Mouse (Mus musculus) limb, embryonic 14.5 days (tissue): ENCODE results near the gene Fam20a. TPM values are rescaled to one million over a fixed set of nuclear protein-coding genes. Genes with fewer than 3 reads are reported as not detected.

Experiments
- ATAC-seq: fragments of 200-750 bp; cut with Nextera tagmentation; 2 replicates; pipeline ENCODE4 v1.8.0; 2017; ENCODE audit warnings: low read depth, moderate number of reproducible peaks, moderate TSS enrichment; ENCODE audit not compliant: low FRiP score
- DNase-seq: peaks from one replicate; pipeline ENCODE4 v3.0.0-alpha.2; 2015; ENCODE audit warnings: low spot score
- H3K27ac ChIP-seq: fragments of 300-500 bp; sonication (generic); replicated peaks from 2 replicates; pipeline ENCODE4 v1.5.1; 2014; ENCODE audit warnings: low read depth, mild to moderate bottlenecking, low read length, moderate library complexity, mixed read lengths
- H3K27me3 ChIP-seq: fragments of 300-500 bp; sonication (generic); 2 replicates; pipeline ENCODE4 v1.6.1; 2014; ENCODE audit warnings: low read length, mixed read lengths; ENCODE audit not compliant: control insufficient read depth, insufficient read depth
- H3K36me3 ChIP-seq: fragments of 300-500 bp; sonication (generic); 2 replicates; pipeline ENCODE4 v1.6.1; 2014; ENCODE audit warnings: mild to moderate bottlenecking, low read length, moderate library complexity, mixed read lengths; ENCODE audit not compliant: control insufficient read depth, insufficient read depth
- H3K4me1 ChIP-seq: fragments of 300-500 bp; sonication (generic); 2 replicates; pipeline ENCODE4 v1.6.1; 2014; ENCODE audit warnings: antibody characterized with exemption, low read length, mixed read lengths; ENCODE audit not compliant: control insufficient read depth, insufficient read depth
- H3K4me2 ChIP-seq: fragments of 300-500 bp; sonication (generic); replicated peaks from 2 replicates; pipeline ENCODE4 v1.6.1; 2014; ENCODE audit warnings: low read depth, mild to moderate bottlenecking, low read length, moderate library complexity; ENCODE audit not compliant: severe bottlenecking
- H3K4me3 ChIP-seq: fragments of 300-500 bp; sonication (generic); replicated peaks from 2 replicates; pipeline ENCODE4 v1.5.1; 2014; ENCODE audit warnings: low read length
- H3K9ac ChIP-seq: fragments of 300-500 bp; sonication (generic); 2 replicates; pipeline ENCODE4 v1.6.1; 2014; ENCODE audit warnings: mild to moderate bottlenecking, low read depth, low read length, moderate library complexity; ENCODE audit not compliant: severe bottlenecking
- H3K9me3 ChIP-seq: fragments of 300-500 bp; sonication (generic); 2 replicates; pipeline ENCODE4 v1.6.1; 2016; ENCODE audit warnings: low read length; ENCODE audit not compliant: control insufficient read depth
- POLR2A ChIP-seq: fragments of 200-500 bp; IDR thresholded peaks from 2 replicates; pipeline ENCODE4 v1.8.0; 2012; ENCODE audit warnings: inconsistent platforms, mild to moderate bottlenecking, moderate library complexity, borderline replicate concordance; ENCODE audit not compliant: insufficient read depth, insufficient read length; ENCODE audit errors: extremely low read depth
- WGBS: fragments of 180-500 bp; shearing (Covaris S2); extraction: QIAGEN DNeasy Blood & Tissue Kit; methylation state at CpG from one replicate; pipeline ENCODE4 v1.1.7; 2014; 5-methylcytosine and 5-hydroxymethylcytosine counted together
- polyA plus RNA-seq, 2 experiments: library from polyadenylated mRNA; depleted of rRNA in 1 of 2; stranded (reverse) in 1 of 2; unstranded in 1 of 2; fragments of >200 nt; fragmentation: Nextera tagmentation in 1 of 2; extraction: Ambion mirVana in 1 of 2; gene quantifications; 2 replicates each; pipeline versions ENCODE4 v1.2.1 to v1.2.3; 2012 to 2014

The Fam20a gene
- polyA plus RNA-seq, 2 experiments, result 6.9 to 9.4 TPM

- DNase-seq (no peak), ATAC-seq (no peak)
- H3K9me3 ChIP-seq, result no peaks in the 10 kb centered on the region
- no peak overlapping the region for H3K4me2 ChIP-seq
- H3K9ac ChIP-seq, result no peak overlapping the region
- no peak overlapping the region for H3K4me3 ChIP-seq
- no peaks in the 10 kb centered on the region for H3K36me3 ChIP-seq
- H3K4me1 ChIP-seq, result no peaks in the 10 kb centered on the region
- 84% methylated on average over 4 of the region's 4 CpGs for WGBS
- TF ChIP-seq POLR2A, result no peak
- no peaks in the 10 kb centered on the region for H3K27me3 ChIP-seq
- H3K27ac ChIP-seq, result no peak overlapping the region
These were observed 25.6 kb downstream of the Fam20a start for GRCm38 (mm10) chr11:109696519-109696918.

- TF ChIP-seq POLR2A, result no peak
- Histone ChIP-seq H3K9ac (no peak overlapping the region), H3K4me3 (no peak overlapping the region), H3K4me2 (no peak overlapping the region), H3K9me3 (no peaks in the 10 kb centered on the region), H3K36me3 (no peaks in the 10 kb centered on the region), H3K27me3 (no peaks in the 10 kb centered on the region), H3K27ac (no peak overlapping the region), H3K4me1 (no peaks in the 10 kb centered on the region)
- DNase-seq, result no peak
- ATAC-seq, result no peak
- 20% methylated on average over 3 of the region's 3 CpGs for WGBS
These were observed 29.3 kb downstream of the Fam20a start for GRCm38 (mm10) chr11:109692737-109693136.

GRCm38 (mm10) chr11:109689539-109689938 is 32.5 kb downstream of the Fam20a start:
- WGBS, result 88% methylated on average over 4 of the region's 4 CpGs
- no peak overlapping the region for H3K27ac ChIP-seq
- H3K9me3 ChIP-seq, result no peaks in the 10 kb centered on the region
- H3K9ac ChIP-seq, result no peak overlapping the region
- TF ChIP-seq POLR2A, result no peak
- no peak overlapping the region for H3K4me3 ChIP-seq
- H3K4me1 ChIP-seq, result no peaks in the 10 kb centered on the region
- no peak for DNase-seq
- ATAC-seq, result no peak
- no peak overlapping the region for H3K4me2 ChIP-seq
- H3K27me3 ChIP-seq, result no peaks in the 10 kb centered on the region
- no peaks in the 10 kb centered on the region for H3K36me3 ChIP-seq

GRCm38 (mm10) chr11:109682221-109682620 is 39.9 kb downstream of the Fam20a start:
- DNase-seq (no peak), ATAC-seq (no peak)
- H3K9ac ChIP-seq, result no peak overlapping the region
- no peak overlapping the region for H3K4me2 ChIP-seq
- 92% methylated on average over 6 of the region's 6 CpGs for WGBS
- no peak for TF ChIP-seq POLR2A
- no peaks in the 10 kb centered on the region for H3K4me1 ChIP-seq
- no peaks in the 10 kb centered on the region for H3K36me3 ChIP-seq
- no peaks in the 10 kb centered on the region for H3K27me3 ChIP-seq
- H3K27ac ChIP-seq, result no peak overlapping the region
- no peak overlapping the region for H3K4me3 ChIP-seq
- no peaks in the 10 kb centered on the region for H3K9me3 ChIP-seq

- Histone ChIP-seq H3K27ac (no peak overlapping the region), H3K4me3 (no peak overlapping the region), H3K9me3 (no peaks in the 10 kb centered on the region), H3K27me3 (no peaks in the 10 kb centered on the region), H3K9ac (no peak overlapping the region), H3K4me1 (no peaks in the 10 kb centered on the region), H3K4me2 (no peak overlapping the region), H3K36me3 (no peaks in the 10 kb centered on the region)
- DNase-seq, result no peak
- 79% methylated on average over 3 of the region's 3 CpGs for WGBS
- ATAC-seq, result no peak
- no peak for TF ChIP-seq POLR2A
These were observed 40.5 kb downstream of the Fam20a start for GRCm38 (mm10) chr11:109681556-109681955.

- Histone ChIP-seq H3K4me2 (no peak overlapping the region), H3K9ac (no peak overlapping the region), H3K27me3 (no peaks in the 10 kb centered on the region), H3K36me3 (no peaks in the 10 kb centered on the region), H3K9me3 (no peaks in the 10 kb centered on the region), H3K4me1 (no peaks in the 10 kb centered on the region), H3K4me3 (no peak overlapping the region), H3K27ac (no peak overlapping the region)
- DNase-seq (no peak), ATAC-seq (no peak)
- TF ChIP-seq POLR2A, result no peak
- WGBS, result 77% methylated on average over 9 of the region's 9 CpGs
These were observed 41.1 kb downstream of the Fam20a start for GRCm38 (mm10) chr11:109680934-109681333.
